Mouse (Mus musculus): Measurements from ENCODE around the gene Dlg4. TPM values are rescaled to one million over a fixed set of nuclear protein-coding genes. Genes with fewer than 3 reads are reported as not detected.

Gene Dlg4
- polyA plus RNA-seq, 1 experiment = 13.3 TPM

- peaks cover 12% of the 10 kb centered on the region for H3K36me3 ChIP-seq (ENCODE audit: control insufficient read depth, insufficient read depth, low read length)
- peak overlapping the region; percentile 84 for H3K4me3 ChIP-seq (ENCODE audit: extremely low read depth, insufficient read depth, insufficient read length)
- peaks cover 6% of the 10 kb centered on the region; the same call in 1 of the 2 replicates for H3K4me1 ChIP-seq (ENCODE audit: control insufficient read depth, insufficient read depth, insufficient read length)
- DNase-seq (ENCODE audit: low read depth in 1 of 2, low spot score in 2 of 2) = peak; percentile 81 to 84
- under 1% methylated on average over 55 of the region's 60 CpGs for WGBS
- no peaks in the 10 kb centered on the region for H3K27me3 ChIP-seq (ENCODE audit: control insufficient read depth, insufficient read depth, low read length)
- TF ChIP-seq POLR2A (IDR thresholded peaks at IDR 0.05; ENCODE audit: low read depth, low read length) (peak; percentile 87), CTCF (IDR thresholded peaks at IDR 0.05; ENCODE audit: extremely low read depth, insufficient read depth, insufficient read length, insufficient replicate concordance) (no peak)
- H3K27ac ChIP-seq (ENCODE audit: insufficient read depth, low read length) = peak overlapping the region; percentile 81
Observed at GRCm38 (mm10) chr11:69980196-69981140, 36.3 kb upstream of the Dlg4 start.

GRCm38 (mm10) chr11:69981141-69981762 is 35.5 kb upstream of the Dlg4 start, which contains the start of gene Ctdnep1:
Gene Ctdnep1, plus strand, starts transcription at chr11:69981156.
- H3K4me1 ChIP-seq (ENCODE audit: control insufficient read depth, insufficient read depth, insufficient read length) = peaks cover 6% of the 10 kb centered on the region; the same call in 1 of the 2 replicates
- DNase-seq (ENCODE audit: low read depth in 1 of 2, low spot score in 2 of 2) = peak in 1 of 2 experiments; percentile 47
- H3K4me3 ChIP-seq (ENCODE audit: extremely low read depth, insufficient read depth, insufficient read length) = peak within 1 kb of the TSS; percentile 84
- H3K27ac ChIP-seq (ENCODE audit: insufficient read depth, low read length) = peak within 1 kb of the TSS; percentile 81
- TF ChIP-seq POLR2A (IDR thresholded peaks at IDR 0.05; ENCODE audit: low read depth, low read length) (no peak), CTCF (IDR thresholded peaks at IDR 0.05; ENCODE audit: extremely low read depth, insufficient read depth, insufficient read length, insufficient replicate concordance) (no peak)
- under 1% methylated on average over 38 of the region's 43 CpGs for WGBS
- no peaks in the 10 kb centered on the region for H3K27me3 ChIP-seq (ENCODE audit: control insufficient read depth, insufficient read depth, low read length)
- peaks cover 13% of the 10 kb centered on the region for H3K36me3 ChIP-seq (ENCODE audit: control insufficient read depth, insufficient read depth, low read length)

DNA sequence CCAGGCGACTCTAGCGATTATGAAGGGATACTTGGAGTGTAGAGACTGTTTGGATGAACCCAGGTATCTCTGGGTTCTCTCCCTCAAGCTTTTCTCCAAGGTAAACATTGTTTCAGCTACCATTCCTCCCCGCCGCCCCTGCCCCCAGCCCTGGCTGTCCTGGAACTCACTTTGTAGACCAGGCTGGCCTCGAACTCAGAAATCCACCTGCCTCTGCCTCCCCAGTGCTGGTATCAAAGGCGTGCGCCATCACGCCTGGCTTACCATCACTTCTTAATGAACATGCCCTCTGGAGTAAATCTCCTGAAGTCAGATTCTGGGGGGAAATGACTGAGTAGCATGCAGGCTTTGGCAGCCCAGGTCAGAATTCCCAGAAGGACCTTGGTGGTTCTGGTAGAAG is 34.5 kb upstream of the Dlg4 start, which contains the start of gene Elp5:
Gene Elp5 (minus strand): TSS at position 293 of the 400 bp plus-strand sequence.
- Histone ChIP-seq H3K36me3 (ENCODE audit: control insufficient read depth, insufficient read depth, low read length) (peaks cover 15% of the 10 kb centered on the region), H3K4me3 (ENCODE audit: extremely low read depth, insufficient read depth, insufficient read length) (peak within 1 kb of the TSS; percentile 84), H3K27ac (ENCODE audit: insufficient read depth, low read length) (peak within 1 kb of the TSS; percentile 50), H3K4me1 (ENCODE audit: control insufficient read depth, insufficient read depth, insufficient read length) (peaks cover 6% of the 10 kb centered on the region; the same call in 1 of the 2 replicates), H3K27me3 (ENCODE audit: control insufficient read depth, insufficient read depth, low read length) (no peaks in the 10 kb centered on the region)
- DNase-seq (ENCODE audit: low read depth in 1 of 2, low spot score in 2 of 2) = no peak
- WGBS = 62% methylated on average over 8 of the region's 8 CpGs
- TF ChIP-seq POLR2A (IDR thresholded peaks at IDR 0.05; ENCODE audit: low read depth, low read length) (no peak), CTCF (IDR thresholded peaks at IDR 0.05; ENCODE audit: extremely low read depth, insufficient read depth, insufficient read length, insufficient replicate concordance) (no peak)

DNA sequence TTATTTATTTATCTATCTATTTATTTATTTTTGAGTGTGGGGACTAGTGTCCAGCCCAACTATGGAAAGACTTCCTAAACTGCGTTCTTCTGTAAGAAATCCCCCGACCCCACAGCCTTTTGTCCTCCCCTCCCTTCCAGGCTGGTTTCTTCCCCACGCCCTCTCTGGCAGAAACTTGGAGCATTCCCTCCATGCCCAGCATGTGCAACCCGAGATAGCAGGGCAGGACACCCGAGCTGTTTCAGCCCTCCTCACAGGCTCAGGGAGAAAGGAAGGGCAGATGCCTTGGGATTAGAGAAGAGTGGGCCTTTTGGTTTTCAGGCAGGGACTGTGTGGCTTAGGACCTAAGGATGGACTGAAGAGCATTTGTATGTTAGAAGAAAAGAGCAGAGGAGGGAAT is 33.9 kb upstream of the Dlg4 start:
- peaks cover 14% of the 10 kb centered on the region for H3K36me3 ChIP-seq (ENCODE audit: control insufficient read depth, insufficient read depth, low read length)
- no peak overlapping the region for H3K4me3 ChIP-seq (ENCODE audit: extremely low read depth, insufficient read depth, insufficient read length)
- DNase-seq (ENCODE audit: low read depth in 1 of 2, low spot score in 2 of 2) = no peak
- H3K27ac ChIP-seq (ENCODE audit: insufficient read depth, low read length) = no peak overlapping the region
- TF ChIP-seq CTCF (IDR thresholded peaks at IDR 0.05; ENCODE audit: extremely low read depth, insufficient read depth, insufficient read length, insufficient replicate concordance) (no peak), POLR2A (IDR thresholded peaks at IDR 0.05; ENCODE audit: low read depth, low read length) (no peak)
- H3K27me3 ChIP-seq (ENCODE audit: control insufficient read depth, insufficient read depth, low read length) = no peaks in the 10 kb centered on the region
- 65% methylated on average over 5 of the region's 5 CpGs for WGBS
- H3K4me1 ChIP-seq (ENCODE audit: control insufficient read depth, insufficient read depth, insufficient read length) = peaks cover 6% of the 10 kb centered on the region; the same call in 1 of the 2 replicates

- H3K27ac ChIP-seq (ENCODE audit: insufficient read depth, low read length) = no peak overlapping the region
- peaks cover 14% of the 10 kb centered on the region for H3K36me3 ChIP-seq (ENCODE audit: control insufficient read depth, insufficient read depth, low read length)
Observed at GRCm38 (mm10) chr11:69983377-69983776, 33.4 kb upstream of the Dlg4 start.

GRCm38 (mm10) chr11:69984431-69984830 is 32.3 kb upstream of the Dlg4 start:
- WGBS = 92% methylated on average over 8 of the region's 8 CpGs

More at GRCm38 (mm10) chr11:69983377-69983776, 33.4 kb upstream of the Dlg4 start:
- TF ChIP-seq POLR2A (IDR thresholded peaks at IDR 0.05; ENCODE audit: low read depth, low read length) (no peak), CTCF (IDR thresholded peaks at IDR 0.05; ENCODE audit: extremely low read depth, insufficient read depth, insufficient read length, insufficient replicate concordance) (no peak)
- no peaks in the 10 kb centered on the region for H3K27me3 ChIP-seq (ENCODE audit: control insufficient read depth, insufficient read depth, low read length)
- H3K4me1 ChIP-seq (ENCODE audit: control insufficient read depth, insufficient read depth, insufficient read length) = peaks cover 6% of the 10 kb centered on the region; the same call in 1 of the 2 replicates
- no peak overlapping the region for H3K4me3 ChIP-seq (ENCODE audit: extremely low read depth, insufficient read depth, insufficient read length)
- no peak for DNase-seq (ENCODE audit: low read depth in 1 of 2, low spot score in 2 of 2)
- 90% methylated on average over 4 of the region's 4 CpGs for WGBS

More at GRCm38 (mm10) chr11:69984431-69984830, 32.3 kb upstream of the Dlg4 start:
- no peak overlapping the region for H3K4me3 ChIP-seq (ENCODE audit: extremely low read depth, insufficient read depth, insufficient read length)
- TF ChIP-seq CTCF (IDR thresholded peaks at IDR 0.05; ENCODE audit: extremely low read depth, insufficient read depth, insufficient read length, insufficient replicate concordance) = no peak
- DNase-seq (ENCODE audit: low read depth in 1 of 2, low spot score in 2 of 2) = no peak
- H3K36me3 ChIP-seq (ENCODE audit: control insufficient read depth, insufficient read depth, low read length) = peaks cover 17% of the 10 kb centered on the region
- H3K27me3 ChIP-seq (ENCODE audit: control insufficient read depth, insufficient read depth, low read length) = no peaks in the 10 kb centered on the region
- no peak overlapping the region for H3K27ac ChIP-seq (ENCODE audit: insufficient read depth, low read length)
- H3K4me1 ChIP-seq (ENCODE audit: control insufficient read depth, insufficient read depth, insufficient read length) = peaks cover 6% of the 10 kb centered on the region; the same call in 1 of the 2 replicates

All from spleen, adult 2 months (tissue).